Mouse (Mus musculus): ENCODE data around the gene Lats2. TPM values are rescaled to one million over a fixed set of nuclear protein-coding genes. Genes with fewer than 3 reads are reported as not detected.
"Not testable (repeated sequence)": the region's sequence is repeated elsewhere in the genome, so short reads cannot be mapped to it uniquely, and the experiment has no call there.

The Lats2 gene
- polyA plus RNA-seq, 2 experiments, result 25.3 to 28.5 TPM

DNA sequence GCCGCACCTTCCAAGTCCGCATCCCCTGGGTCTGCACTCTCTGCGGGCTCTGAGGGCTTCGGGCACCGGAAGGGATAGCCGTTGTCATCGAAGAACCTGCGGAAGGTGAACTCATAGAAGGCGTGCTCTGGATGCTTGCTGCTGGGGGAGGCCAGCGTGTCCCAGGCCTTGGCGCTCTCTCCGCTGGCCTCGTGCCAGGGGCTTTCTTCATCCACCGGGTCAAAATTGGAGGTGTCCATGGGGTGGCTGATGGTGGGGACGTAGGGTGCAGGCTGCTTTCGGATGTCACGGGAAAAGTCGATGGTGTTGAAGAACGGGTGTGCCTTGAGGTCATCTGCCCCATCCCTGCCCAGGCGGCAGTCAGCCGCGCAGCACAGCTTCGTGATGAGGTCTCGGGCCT lies 66.9 kb downstream of the Lats2 start:
- DNase-seq (ENCODE audit: low spot score), result no peak
- no peak overlapping the region for H3K9ac ChIP-seq (ENCODE audit: low read depth, low read length, severe bottlenecking)
- H3K36me3 ChIP-seq (ENCODE audit: control insufficient read depth, insufficient read depth, low read length), result peaks cover 72% of the 10 kb centered on the region
- no peaks in the 10 kb centered on the region for H3K9me3 ChIP-seq (ENCODE audit: control insufficient read depth, low read length)
- TF ChIP-seq POLR2A (IDR thresholded peaks at IDR 0.05; ENCODE audit: borderline replicate concordance, extremely low read depth, insufficient read depth, insufficient read length), result no peak
- no peaks in the 10 kb centered on the region for H3K27me3 ChIP-seq (ENCODE audit: control insufficient read depth, insufficient read depth, low read length)
- H3K4me1 ChIP-seq (ENCODE audit: control insufficient read depth, insufficient read depth, low read length), result no peaks in the 10 kb centered on the region
- no peak overlapping the region for H3K4me2 ChIP-seq (replicated peaks; ENCODE audit: low read depth, low read length, severe bottlenecking)
- no peak overlapping the region for H3K27ac ChIP-seq (replicated peaks; ENCODE audit: low read depth, low read length)
- no peak for ATAC-seq (ENCODE audit: low FRiP score, low read depth)
- WGBS, result 96% methylated on average over 23 of the region's 24 CpGs
- H3K4me3 ChIP-seq (replicated peaks; ENCODE audit: low read length), result no peak overlapping the region

DNA sequence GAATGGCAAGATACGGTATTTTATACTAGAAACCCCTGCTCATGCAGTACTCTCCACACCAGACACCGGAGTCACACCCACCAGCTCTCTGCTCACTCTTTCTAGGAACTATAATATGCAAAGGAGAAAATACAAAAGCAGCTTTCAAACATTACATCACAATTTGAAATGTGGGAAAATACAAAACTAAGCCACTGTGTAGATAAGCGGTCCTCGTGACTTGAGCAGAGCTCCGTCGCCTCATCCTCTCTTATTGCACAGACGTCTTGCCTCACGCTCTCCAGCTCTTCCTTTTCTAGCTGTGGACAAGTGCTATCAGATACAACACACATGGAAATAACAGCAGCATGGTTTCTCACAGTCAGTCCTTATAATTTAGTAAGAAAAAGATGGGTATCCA lies 67.5 kb downstream of the Lats2 start:
- H3K4me1 ChIP-seq (ENCODE audit: control insufficient read depth, insufficient read depth, low read length), result no peaks in the 10 kb centered on the region
- TF ChIP-seq POLR2A (IDR thresholded peaks at IDR 0.05; ENCODE audit: borderline replicate concordance, extremely low read depth, insufficient read depth, insufficient read length), result no peak
- no peak overlapping the region for H3K9ac ChIP-seq (ENCODE audit: low read depth, low read length, severe bottlenecking)
- no peaks in the 10 kb centered on the region for H3K9me3 ChIP-seq (ENCODE audit: control insufficient read depth, low read length)
- H3K4me2 ChIP-seq (replicated peaks; ENCODE audit: low read depth, low read length, severe bottlenecking), result no peak overlapping the region
- peaks cover 66% of the 10 kb centered on the region for H3K36me3 ChIP-seq (ENCODE audit: control insufficient read depth, insufficient read depth, low read length)
- H3K4me3 ChIP-seq (replicated peaks; ENCODE audit: low read length), result no peak overlapping the region
- H3K27ac ChIP-seq (replicated peaks; ENCODE audit: low read depth, low read length), result no peak overlapping the region
- 94% methylated on average over 8 of the region's 8 CpGs for WGBS
- no peak for DNase-seq (ENCODE audit: low spot score)
- no peak for ATAC-seq (ENCODE audit: low FRiP score, low read depth)
- no peaks in the 10 kb centered on the region for H3K27me3 ChIP-seq (ENCODE audit: control insufficient read depth, insufficient read depth, low read length)

DNA sequence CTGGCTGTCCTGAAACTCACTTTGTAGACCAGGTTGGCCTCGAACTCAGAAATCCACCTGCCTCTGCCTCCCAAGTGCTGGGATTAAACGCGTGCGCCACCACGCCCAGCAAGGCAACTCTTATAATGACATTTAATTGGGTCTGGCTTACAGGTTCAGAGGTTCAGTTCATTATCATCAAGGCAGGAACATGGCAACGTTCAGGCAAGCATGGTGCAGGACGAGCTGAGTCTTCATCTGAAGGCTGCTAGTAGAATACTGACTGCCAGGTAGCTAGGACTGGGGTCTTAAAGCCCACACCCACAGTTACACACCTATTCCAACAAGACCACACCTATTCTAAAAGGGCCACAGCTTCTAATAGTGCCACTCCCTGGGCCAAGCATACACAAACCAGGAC lies 70.1 kb downstream of the Lats2 start:
- DNase-seq (ENCODE audit: low spot score); H3K4me1 ChIP-seq (ENCODE audit: control insufficient read depth, insufficient read depth, low read length); H3K4me2 ChIP-seq (replicated peaks; ENCODE audit: low read depth, low read length, severe bottlenecking); ATAC-seq (ENCODE audit: low FRiP score, low read depth); H3K27ac ChIP-seq (replicated peaks; ENCODE audit: low read depth, low read length); H3K27me3 ChIP-seq (ENCODE audit: control insufficient read depth, insufficient read depth, low read length); H3K4me3 ChIP-seq (replicated peaks; ENCODE audit: low read length); H3K9me3 ChIP-seq (ENCODE audit: control insufficient read depth, low read length); H3K9ac ChIP-seq (ENCODE audit: low read depth, low read length, severe bottlenecking): not testable (repeated sequence)
- WGBS, result 90% methylated on average over 7 of the region's 7 CpGs
- peaks cover 42% of the 10 kb centered on the region for H3K36me3 ChIP-seq (ENCODE audit: control insufficient read depth, insufficient read depth, low read length)

DNA sequence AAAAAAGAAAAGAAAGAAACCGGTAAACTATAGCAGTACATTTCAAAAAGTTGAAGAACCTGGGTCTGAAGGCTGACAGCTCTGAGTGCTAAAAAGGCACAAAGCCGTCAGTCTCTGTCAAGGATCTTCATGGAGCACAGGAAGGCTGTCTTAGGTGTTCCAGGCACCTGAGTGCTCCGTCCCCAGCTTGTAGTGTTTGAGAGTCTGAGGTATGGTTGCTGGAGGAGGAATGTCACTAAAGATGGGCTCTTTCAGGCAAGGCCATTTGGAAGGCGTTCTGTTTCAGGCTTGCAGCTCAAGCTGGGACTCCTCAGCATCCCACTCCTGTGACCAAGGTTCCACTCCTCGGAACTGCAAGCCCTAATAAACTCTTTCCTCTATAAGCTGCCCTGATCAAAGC lies 70.7 kb downstream of the Lats2 start:
- H3K4me1 ChIP-seq (ENCODE audit: control insufficient read depth, insufficient read depth, low read length), result no peaks in the 10 kb centered on the region
- ATAC-seq (ENCODE audit: low FRiP score, low read depth), result no peak
- no peak overlapping the region for H3K4me2 ChIP-seq (replicated peaks; ENCODE audit: low read depth, low read length, severe bottlenecking)
- no peak for TF ChIP-seq POLR2A (IDR thresholded peaks at IDR 0.05; ENCODE audit: borderline replicate concordance, extremely low read depth, insufficient read depth, insufficient read length)
- no peak overlapping the region for H3K4me3 ChIP-seq (replicated peaks; ENCODE audit: low read length)
- no peak for DNase-seq (ENCODE audit: low spot score)
- WGBS, result 77% methylated on average over 5 of the region's 5 CpGs
- no peaks in the 10 kb centered on the region for H3K27me3 ChIP-seq (ENCODE audit: control insufficient read depth, insufficient read depth, low read length)
- H3K36me3 ChIP-seq (ENCODE audit: control insufficient read depth, insufficient read depth, low read length), result peaks cover 37% of the 10 kb centered on the region
- H3K9me3 ChIP-seq (ENCODE audit: control insufficient read depth, low read length), result no peaks in the 10 kb centered on the region
- no peak overlapping the region for H3K27ac ChIP-seq (replicated peaks; ENCODE audit: low read depth, low read length)
- H3K9ac ChIP-seq (ENCODE audit: low read depth, low read length, severe bottlenecking), result no peak overlapping the region

DNA sequence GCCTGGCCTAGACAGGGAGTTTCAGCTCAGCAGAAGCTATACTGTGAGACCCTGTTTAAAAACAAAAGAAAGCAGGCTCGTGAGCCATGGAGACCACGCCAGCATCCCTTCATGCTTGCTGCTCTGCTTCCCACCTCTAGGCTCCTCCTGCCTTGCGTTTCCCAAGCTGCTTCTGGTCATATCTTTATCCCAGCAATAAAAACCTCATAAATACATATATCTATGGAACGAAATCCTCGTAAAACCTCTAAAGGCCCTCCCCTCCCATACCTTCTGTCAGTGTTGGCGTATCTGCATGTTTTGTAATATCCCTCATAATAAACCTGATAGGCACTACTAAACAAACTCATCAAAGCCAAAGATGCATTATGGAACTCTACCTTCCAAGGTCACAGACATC lies 71.5 kb downstream of the Lats2 start:
- H3K4me3 ChIP-seq (replicated peaks; ENCODE audit: low read length), result no peak overlapping the region
- no peak for TF ChIP-seq POLR2A (IDR thresholded peaks at IDR 0.05; ENCODE audit: borderline replicate concordance, extremely low read depth, insufficient read depth, insufficient read length)
- no peaks in the 10 kb centered on the region for H3K27me3 ChIP-seq (ENCODE audit: control insufficient read depth, insufficient read depth, low read length)
- H3K4me2 ChIP-seq (replicated peaks; ENCODE audit: low read depth, low read length, severe bottlenecking), result no peak overlapping the region
- 87% methylated on average over 6 of the region's 6 CpGs for WGBS
- peaks cover 34% of the 10 kb centered on the region for H3K36me3 ChIP-seq (ENCODE audit: control insufficient read depth, insufficient read depth, low read length)
- ATAC-seq (ENCODE audit: low FRiP score, low read depth) (no peak), DNase-seq (ENCODE audit: low spot score) (no peak)
- H3K9ac ChIP-seq (ENCODE audit: low read depth, low read length, severe bottlenecking), result no peak overlapping the region
- H3K9me3 ChIP-seq (ENCODE audit: control insufficient read depth, low read length), result no peaks in the 10 kb centered on the region
- no peak overlapping the region for H3K27ac ChIP-seq (replicated peaks; ENCODE audit: low read depth, low read length)
- H3K4me1 ChIP-seq (ENCODE audit: control insufficient read depth, insufficient read depth, low read length), result no peaks in the 10 kb centered on the region

DNA sequence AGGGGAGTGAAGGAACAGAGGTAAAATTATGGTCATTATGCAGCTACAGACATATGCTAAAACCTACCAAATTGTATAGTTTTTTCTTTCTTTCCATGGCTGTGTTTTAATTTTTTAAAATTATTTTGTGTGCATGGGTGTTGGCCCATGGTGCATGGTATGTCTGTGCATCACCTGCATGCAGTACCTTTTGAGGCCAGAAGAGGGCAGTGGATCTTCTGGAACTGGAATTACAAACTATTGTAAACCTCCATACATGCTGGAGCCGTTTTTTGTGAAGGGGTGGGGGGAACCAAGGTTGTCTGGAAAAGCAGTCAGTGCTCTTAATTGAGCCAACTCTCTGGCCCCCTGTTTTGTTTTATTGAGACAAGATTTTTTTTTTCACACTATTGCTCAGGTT lies 73.6 kb downstream of the Lats2 start:
- no peaks in the 10 kb centered on the region for H3K4me1 ChIP-seq (ENCODE audit: control insufficient read depth, insufficient read depth, low read length)
- no peaks in the 10 kb centered on the region for H3K27me3 ChIP-seq (ENCODE audit: control insufficient read depth, insufficient read depth, low read length)
- no peak overlapping the region for H3K4me2 ChIP-seq (replicated peaks; ENCODE audit: low read depth, low read length, severe bottlenecking)
- TF ChIP-seq POLR2A (IDR thresholded peaks at IDR 0.05; ENCODE audit: borderline replicate concordance, extremely low read depth, insufficient read depth, insufficient read length), result no peak
- H3K27ac ChIP-seq (replicated peaks; ENCODE audit: low read depth, low read length), result no peak overlapping the region
- ATAC-seq (ENCODE audit: low FRiP score, low read depth), result no peak
- H3K9ac ChIP-seq (ENCODE audit: low read depth, low read length, severe bottlenecking), result no peak overlapping the region
- peaks cover 16% of the 10 kb centered on the region for H3K36me3 ChIP-seq (ENCODE audit: control insufficient read depth, insufficient read depth, low read length)
- WGBS, result 13% methylated on average over 1 of the region's 1 CpGs
- no peaks in the 10 kb centered on the region for H3K9me3 ChIP-seq (ENCODE audit: control insufficient read depth, low read length)
- no peak overlapping the region for H3K4me3 ChIP-seq (replicated peaks; ENCODE audit: low read length)
- peak; percentile 35 for DNase-seq (ENCODE audit: low spot score)

Data from limb, embryonic 14.5 days (tissue).